Mouse (Mus musculus) liver, embryonic 13.5 days (tissue): Measurements from ENCODE around the gene Sgsm1. TPM values are rescaled to one million over a fixed set of nuclear protein-coding genes. Genes with fewer than 3 reads are reported as not detected.

ENCODE experiments used
- ATAC-seq: fragments of 200-750 bp; cut with Nextera tagmentation; 2 replicates; pipeline ENCODE4 v1.8.0; 2017; ENCODE audit warnings: low read depth, mild to moderate bottlenecking, moderate number of reproducible peaks, moderate library complexity
- DNase-seq: peaks from one replicate; pipeline ENCODE4 v3.0.0; 2022
- H3K27ac ChIP-seq: fragments of 300-500 bp; sonication (generic); 2 replicates; pipeline ENCODE4 v1.5.1; 2015; ENCODE audit warnings: moderate library complexity, mild to moderate bottlenecking, inconsistent platforms
- H3K27me3 ChIP-seq: fragments of 300-500 bp; sonication (generic); 2 replicates; pipeline ENCODE4 v1.6.1; 2015; ENCODE audit warnings: mild to moderate bottlenecking, inconsistent platforms
- H3K36me3 ChIP-seq: fragments of 300-500 bp; sonication (generic); 2 replicates; pipeline ENCODE4 v1.6.1; 2015; ENCODE audit warnings: mild to moderate bottlenecking, inconsistent platforms
- H3K4me1 ChIP-seq: fragments of 300-500 bp; sonication (generic); replicated peaks from 2 replicates; pipeline ENCODE4 v1.6.1; 2015; ENCODE audit warnings: inconsistent platforms
- H3K4me2 ChIP-seq: fragments of 300-500 bp; sonication (generic); 2 replicates; pipeline ENCODE4 v1.6.1; 2015; ENCODE audit warnings: inconsistent platforms, mild to moderate bottlenecking, moderate library complexity
- H3K4me3 ChIP-seq: fragments of 300-500 bp; sonication (generic); replicated peaks from 2 replicates; pipeline ENCODE4 v1.5.1; 2015; ENCODE audit warnings: mild to moderate bottlenecking, inconsistent platforms
- H3K9ac ChIP-seq: fragments of 300-500 bp; sonication (generic); 2 replicates; pipeline ENCODE4 v1.6.1; 2015; ENCODE audit warnings: mild to moderate bottlenecking, inconsistent platforms
- H3K9me3 ChIP-seq: fragments of 300-500 bp; sonication (generic); replicated peaks from 2 replicates; pipeline ENCODE4 v1.6.1; 2016; ENCODE audit warnings: inconsistent platforms
- WGBS: fragments of 180-500 bp; shearing (Covaris S2); methylation state at CpG from one replicate; pipeline ENCODE4 v1.1.7; 2015; ENCODE audit not compliant: insufficient replicate concordance; 5-methylcytosine and 5-hydroxymethylcytosine counted together
- microRNA-seq: library from miRNA; unstranded; fragments of <30 nt; microRNA quantifications from one replicate; pipeline ENCODE4, GENCODE M21; 2016
- polyA plus RNA-seq: library from polyadenylated mRNA; unstranded; fragments of >200 nt; fragmentation: Nextera tagmentation; extraction: Ambion mirVana; gene quantifications from 2 replicates; pipeline ENCODE4 v1.2.1, GENCODE M21; 2015

Sgsm1 gene
- polyA plus RNA-seq, 1 experiment from 2014 or later = 1.4 TPM

DNA sequence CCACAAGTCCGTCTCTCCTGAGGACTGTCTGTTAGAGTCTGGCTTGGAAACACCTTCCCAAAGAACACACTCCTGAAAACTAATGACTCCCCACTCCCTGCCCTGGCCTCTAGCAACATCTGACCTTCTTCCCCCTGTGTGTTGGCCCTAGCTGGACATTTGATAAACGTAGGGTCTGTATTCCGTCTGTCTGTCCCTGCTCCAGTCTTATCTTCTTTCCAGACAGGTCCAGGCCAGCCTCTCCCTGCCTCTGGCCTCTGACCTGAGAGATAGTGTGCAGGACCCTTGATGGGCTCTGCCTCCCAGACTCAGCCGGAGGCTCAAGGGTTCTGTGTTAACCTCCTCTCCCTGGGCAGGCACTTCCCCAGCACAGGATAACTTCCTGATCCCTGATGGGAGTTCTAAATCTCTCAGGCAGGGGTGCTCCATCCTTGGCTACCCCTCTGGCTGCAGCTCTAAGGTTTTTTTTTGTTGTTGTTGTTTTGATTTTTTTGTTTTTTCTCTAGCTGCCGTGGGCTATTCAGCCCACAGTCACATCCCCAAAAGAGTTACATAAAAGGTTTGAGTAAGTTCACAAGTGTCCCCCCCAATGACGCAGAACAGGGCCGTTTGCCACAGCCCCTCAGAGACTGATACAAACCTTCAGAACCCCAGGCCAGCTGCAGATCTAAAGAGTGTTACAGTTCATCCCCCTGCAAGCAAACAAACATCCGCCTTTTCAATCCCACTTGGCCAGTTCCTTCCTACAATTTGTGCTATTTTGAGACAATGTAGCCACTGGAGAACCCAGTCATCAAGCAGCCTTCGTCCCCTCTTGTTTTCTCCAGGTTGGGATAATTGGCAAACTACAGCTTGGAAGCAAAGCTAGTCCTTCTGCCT lies 113.4 kb downstream of the Sgsm1 start:
- H3K27me3 ChIP-seq = no peaks in the 10 kb centered on the region
- H3K4me2 ChIP-seq = no peak overlapping the region
- no peak for ATAC-seq
- H3K4me3 ChIP-seq = no peak overlapping the region
- 39% methylated on average over 9 of the region's 9 CpGs for WGBS
- no peaks in the 10 kb centered on the region for H3K36me3 ChIP-seq
- no peak for DNase-seq
- H3K9me3 ChIP-seq = no peaks in the 10 kb centered on the region
- peaks cover 23% of the 10 kb centered on the region for H3K4me1 ChIP-seq
- H3K27ac ChIP-seq = no peak overlapping the region
- H3K9ac ChIP-seq = no peak overlapping the region

DNA sequence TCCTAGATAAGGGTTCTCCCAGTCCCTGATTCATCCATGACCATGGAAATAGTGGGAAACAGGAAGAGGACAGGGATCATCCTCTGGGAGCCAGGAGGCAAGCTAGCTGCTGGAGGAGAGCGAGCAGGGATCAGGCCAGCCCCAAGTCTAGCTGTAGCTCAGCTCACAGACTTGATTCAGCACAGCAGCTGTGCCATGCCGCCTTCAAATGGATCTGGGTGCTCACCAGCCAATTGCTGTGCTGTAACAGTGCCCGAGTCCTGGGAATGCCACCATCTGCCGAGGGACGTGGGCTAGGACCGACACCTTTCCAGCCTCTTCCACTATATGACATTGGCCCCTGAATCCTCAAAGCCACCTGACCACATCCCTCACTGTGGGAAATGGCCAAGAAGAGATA lies 114.7 kb downstream of the Sgsm1 start:
- no peaks in the 10 kb centered on the region for H3K9me3 ChIP-seq
- H3K4me1 ChIP-seq = peaks cover 22% of the 10 kb centered on the region
- H3K4me2 ChIP-seq = no peak overlapping the region
- H3K4me3 ChIP-seq = no peak overlapping the region
- no peaks in the 10 kb centered on the region for H3K27me3 ChIP-seq
- H3K36me3 ChIP-seq = no peaks in the 10 kb centered on the region
- H3K9ac ChIP-seq = no peak overlapping the region
- no peak for ATAC-seq
- H3K27ac ChIP-seq = no peak overlapping the region; the same call in 1 of the 2 replicates
- WGBS = 72% methylated on average over 6 of the region's 6 CpGs
- DNase-seq = no peak

DNA sequence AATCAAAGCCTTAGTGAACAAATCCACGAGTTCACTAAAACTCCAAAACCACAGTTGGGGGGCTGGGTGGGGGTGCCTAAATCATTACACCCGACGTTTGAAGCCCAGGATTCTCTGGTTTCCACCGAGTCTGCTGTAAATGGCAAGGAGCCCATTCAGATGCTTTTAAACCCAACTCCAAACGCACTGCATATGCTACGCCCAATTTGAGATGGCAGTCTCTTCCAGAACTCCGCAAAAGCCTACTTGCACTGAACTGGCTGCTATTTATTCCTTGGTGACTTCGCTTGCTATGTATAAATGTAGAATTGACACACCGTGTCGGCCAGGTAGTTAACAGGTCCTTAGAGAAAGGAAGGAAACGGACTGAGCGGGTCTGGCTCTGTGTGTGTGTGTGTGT lies 115.1 kb downstream of the Sgsm1 start:
- Histone ChIP-seq H3K27ac (no peak overlapping the region; the same call in 1 of the 2 replicates), H3K4me1 (peaks cover 18% of the 10 kb centered on the region), H3K9me3 (no peaks in the 10 kb centered on the region), H3K36me3 (no peaks in the 10 kb centered on the region), H3K4me2 (no peak overlapping the region), H3K4me3 (no peak overlapping the region), H3K27me3 (no peaks in the 10 kb centered on the region), H3K9ac (no peak overlapping the region)
- WGBS = 65% methylated on average over 12 of the region's 12 CpGs
- no peak for ATAC-seq
- no peak for DNase-seq

DNA sequence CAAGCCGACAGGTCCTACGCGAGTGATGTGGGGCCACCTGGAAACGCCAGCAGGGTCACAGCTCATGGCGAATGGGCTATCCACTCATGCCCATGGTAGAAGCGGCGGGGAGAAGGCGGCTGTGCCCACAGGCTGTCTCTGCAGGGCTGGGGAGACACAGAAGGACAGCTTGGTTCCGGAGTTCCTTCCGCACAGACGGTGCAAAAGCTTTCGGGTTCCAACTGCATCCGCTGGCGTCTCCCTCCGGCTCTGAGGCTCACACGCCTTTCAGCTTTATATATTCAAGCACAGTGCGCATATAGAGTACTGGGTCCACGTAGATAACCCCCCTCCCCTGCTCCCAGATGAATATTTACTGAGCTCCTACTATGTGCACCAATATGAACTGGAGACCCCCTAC lies 116.8 kb downstream of the Sgsm1 start:
- 75% methylated on average over 18 of the region's 18 CpGs for WGBS

More for the DNA sequence above, 116.8 kb downstream of the Sgsm1 start:
- ATAC-seq (no peak), DNase-seq (no peak)
- Histone ChIP-seq H3K27ac (no peak overlapping the region), H3K4me2 (no peak overlapping the region), H3K9me3 (no peaks in the 10 kb centered on the region), H3K9ac (no peak overlapping the region), H3K27me3 (no peaks in the 10 kb centered on the region), H3K4me1 (peaks cover 10% of the 10 kb centered on the region; the same call in 1 of the 2 replicates), H3K36me3 (no peaks in the 10 kb centered on the region), H3K4me3 (no peak overlapping the region)

Small RNAs within 50 kb of the gene (microRNA-seq; reads per million reads assigned to microRNA genes)
- gene Mir7229 (not detected), gene Mir7230 (not detected)

Other genes starting within 250 kb of the Sgsm1 start
- gene Crybb2, start 240.7 kb downstream of the Sgsm1 start, polyA plus RNA-seq = not detected in 2 replicates
- not detected in 2 replicates for gene Crybb3, start 229.2 kb downstream of the Sgsm1 start, polyA plus RNA-seq
- gene 2900026A02Rik, start 89.5 kb downstream of the Sgsm1 start, polyA plus RNA-seq = 0.98 and 1.2 TPM in 2 replicates
- gene Tmem211, start 83.9 kb downstream of the Sgsm1 start, polyA plus RNA-seq = not detected in 2 replicates
- gene Aym1, start 46.5 kb upstream of the Sgsm1 start, polyA plus RNA-seq = not detected in 2 replicates
- gene Wscd2, start 179.5 kb upstream of the Sgsm1 start, polyA plus RNA-seq = 0.06 and 0.10 TPM in 2 replicates